Mouse (Mus musculus): Measurements from ENCODE around the gene Olfr785.
"Not testable (repeated sequence)": the region's sequence is repeated elsewhere in the genome, so short reads cannot be mapped to it uniquely, and the experiment has no call there.

Gene Olfr785

GRCm38 (mm10) chr10:129405126-129405525 lies at the start of gene Olfr785:
Gene Olfr785, plus strand, starts transcription at chr10:129405426.
- DNase-seq, result no peak

GRCm38 (mm10) chr10:129356496-129356895 lies 48.7 kb upstream of the Olfr785 start:
- not testable (repeated sequence) for DNase-seq

GRCm38 (mm10) chr10:129357307-129357706 lies 47.9 kb upstream of the Olfr785 start:
- DNase-seq, result no peak

- not testable (repeated sequence) for DNase-seq
Observed at GRCm38 (mm10) chr10:129374051-129374450, 31.2 kb upstream of the Olfr785 start.

GRCm38 (mm10) chr10:129383783-129384182 lies 21.4 kb upstream of the Olfr785 start, which contains the start of gene Olfr784:
Gene Olfr784, plus strand, starts transcription at chr10:129384083.
- no peak for DNase-seq

- no peak for DNase-seq
Observed at GRCm38 (mm10) chr10:129400892-129401291, 4.3 kb upstream of the Olfr785 start.

- DNase-seq, result no peak
Observed at GRCm38 (mm10) chr10:129427006-129427405, 21.8 kb downstream of the Olfr785 start, which contains the start of gene Olfr786. Gene Olfr786, plus strand, starts transcription at chr10:129427306.

Measured in thymus, adult 18-20 months (tissue).